Mouse (Mus musculus) CD4-positive helper T cell, adult 2 months (primary cell): ENCODE results near the gene Trim2.

Experiments used
- DNase-seq: peaks from one replicate; pipeline ENCODE4 v3.0.0-alpha.2; 2012; ENCODE audit warnings: low read depth, missing footprints, low spot score

Gene Trim2

DNA sequence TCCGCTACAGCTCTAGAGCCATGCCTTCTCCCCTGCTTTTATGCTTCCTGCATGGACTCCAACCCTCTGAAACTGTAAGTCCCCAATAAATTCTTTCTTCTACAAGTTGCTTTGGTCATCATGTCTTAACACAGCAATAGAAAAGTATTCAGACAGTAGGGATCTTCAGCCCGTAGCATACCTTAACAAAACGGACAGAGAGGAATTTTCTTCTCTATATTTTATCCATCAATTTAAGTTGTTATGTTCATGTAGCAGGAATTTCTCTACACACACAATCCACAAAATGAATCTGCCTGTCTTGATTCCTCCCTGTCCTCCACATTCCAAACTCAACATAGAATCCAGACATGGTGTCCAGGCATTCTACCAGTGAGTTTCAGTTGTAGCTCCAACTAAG, at the start of gene Trim2:
Gene Trim2 (minus strand): TSS at position 101 of the 400 bp plus-strand sequence.
- DNase-seq = no peak

DNA sequence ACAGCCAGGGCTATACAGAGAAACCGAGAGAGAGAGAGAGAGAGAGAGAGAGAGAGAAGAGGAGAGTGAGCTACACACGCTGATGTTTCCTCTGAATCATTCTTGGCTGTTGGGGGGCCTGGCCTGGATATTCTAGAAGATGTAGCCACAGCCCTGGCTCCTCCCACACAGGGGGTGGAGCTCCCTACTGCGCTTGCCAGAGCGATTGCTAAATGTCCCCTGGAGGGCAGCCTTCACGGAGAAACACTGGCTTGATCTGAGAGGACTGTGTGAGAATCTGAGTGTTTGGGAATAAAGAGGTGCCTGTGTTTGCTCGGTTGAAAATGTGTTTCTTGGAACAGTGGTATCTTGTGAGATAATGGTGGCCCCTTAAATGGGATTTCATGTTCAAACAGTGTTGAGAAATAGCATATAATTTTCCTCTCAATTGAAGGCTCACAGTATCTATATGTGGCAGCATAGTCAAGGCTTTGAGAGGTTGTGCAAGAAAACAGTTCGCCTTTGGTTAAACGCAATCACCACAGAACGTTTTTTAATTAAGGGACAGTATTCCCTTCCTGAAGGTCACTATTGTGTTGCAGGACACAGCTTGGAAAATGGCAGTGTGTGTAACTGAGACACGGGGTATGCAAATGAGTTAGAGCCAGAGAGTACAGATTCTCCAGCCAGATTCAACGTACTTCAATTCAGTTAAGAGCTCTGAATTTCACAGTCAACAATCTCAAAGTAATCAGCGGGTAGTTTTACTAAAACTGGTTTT, 49.4 kb upstream of the Trim2 start:
- DNase-seq = peak; percentile 17

DNA sequence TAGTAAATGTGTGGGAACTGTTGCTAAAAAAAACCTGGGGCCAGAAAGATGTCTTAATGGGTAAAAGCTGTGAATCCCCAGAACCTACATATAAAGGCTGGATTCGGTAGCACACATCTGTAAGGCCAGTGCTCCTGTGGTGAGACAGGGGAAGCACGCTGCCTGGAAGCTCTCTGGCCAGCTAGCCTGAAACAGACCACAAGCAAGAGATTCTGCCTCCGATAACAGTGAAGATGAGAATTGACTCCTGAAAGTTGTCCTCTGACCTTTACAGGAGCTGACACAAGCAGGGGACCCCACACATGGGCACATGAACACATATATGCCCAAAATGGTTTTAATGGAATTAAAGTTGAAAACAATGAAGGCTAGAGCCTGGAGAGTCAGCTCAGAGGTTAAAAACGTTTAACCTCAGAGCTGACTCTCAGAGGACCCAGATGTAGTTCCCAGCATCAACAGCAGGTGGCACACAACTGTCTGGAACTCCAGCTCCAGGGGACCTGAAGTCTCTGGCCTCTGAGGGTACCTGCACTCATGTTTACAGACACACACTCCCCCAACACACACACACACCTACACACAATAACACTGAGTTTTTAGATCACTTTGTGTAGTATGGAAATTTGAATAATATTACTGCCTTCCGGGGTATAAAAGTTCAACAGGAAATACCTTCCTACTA, 45.8 kb upstream of the Trim2 start:
- peak; percentile 61 for DNase-seq

DNA sequence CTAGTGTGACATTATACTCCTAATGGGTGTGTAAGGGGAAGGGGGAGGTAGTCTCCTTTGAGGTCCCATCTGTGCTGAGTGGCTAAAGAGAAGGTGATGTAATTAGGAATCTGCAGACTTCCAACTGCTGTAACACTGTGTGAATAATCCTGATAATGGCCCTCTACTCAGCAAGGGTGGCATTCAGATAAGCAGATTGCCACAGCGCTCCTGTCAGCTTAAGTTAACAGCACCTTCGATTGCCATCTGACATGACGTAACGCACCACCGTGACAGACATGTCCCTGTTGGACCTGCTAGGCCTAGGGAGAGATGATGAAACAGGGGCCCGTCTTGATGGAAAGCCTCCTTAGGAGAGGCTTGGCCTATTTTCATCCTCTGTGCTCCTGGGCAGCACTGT, 43.6 kb upstream of the Trim2 start:
- no peak for DNase-seq

DNA sequence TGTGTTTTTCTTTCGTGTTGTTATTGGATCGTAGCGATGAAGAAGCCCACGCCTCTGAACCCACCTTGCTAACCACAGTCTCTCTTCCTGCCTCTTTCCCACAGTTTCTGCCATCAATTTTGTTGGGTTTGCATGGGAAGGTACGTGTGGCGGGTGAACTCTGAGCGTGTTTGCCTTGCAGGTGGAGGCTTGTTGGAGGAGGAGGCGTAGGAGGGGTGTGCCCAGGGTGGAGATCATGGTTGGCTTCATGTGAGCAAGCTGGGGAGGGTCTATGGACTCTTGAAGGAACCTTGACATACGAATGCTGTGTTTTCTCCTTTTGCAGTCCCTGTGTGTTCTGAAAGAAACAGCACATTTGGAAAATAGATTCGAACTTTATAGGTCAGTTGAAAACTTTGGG, 43.1 kb upstream of the Trim2 start:
- no peak for DNase-seq

DNA sequence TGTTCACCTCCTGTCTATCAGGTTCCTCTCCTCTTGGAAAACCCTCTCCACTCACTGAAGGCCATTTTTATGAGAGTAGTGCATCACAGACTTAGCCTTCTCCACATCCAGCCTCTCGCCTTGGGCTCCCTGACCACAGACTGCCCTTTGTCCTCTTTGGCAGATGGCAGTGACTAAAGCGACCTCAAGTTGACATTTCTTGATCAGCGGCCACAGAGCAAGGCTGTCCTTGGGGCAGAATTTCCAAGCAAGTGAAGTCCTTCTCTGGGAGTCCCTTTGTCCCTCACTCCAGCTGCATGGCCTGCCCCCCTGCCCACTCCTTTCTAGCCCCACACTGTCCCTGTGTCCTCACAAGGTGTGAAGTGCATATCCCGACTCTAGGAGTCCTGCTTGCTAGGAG, 40.7 kb upstream of the Trim2 start:
- DNase-seq = no peak

DNA sequence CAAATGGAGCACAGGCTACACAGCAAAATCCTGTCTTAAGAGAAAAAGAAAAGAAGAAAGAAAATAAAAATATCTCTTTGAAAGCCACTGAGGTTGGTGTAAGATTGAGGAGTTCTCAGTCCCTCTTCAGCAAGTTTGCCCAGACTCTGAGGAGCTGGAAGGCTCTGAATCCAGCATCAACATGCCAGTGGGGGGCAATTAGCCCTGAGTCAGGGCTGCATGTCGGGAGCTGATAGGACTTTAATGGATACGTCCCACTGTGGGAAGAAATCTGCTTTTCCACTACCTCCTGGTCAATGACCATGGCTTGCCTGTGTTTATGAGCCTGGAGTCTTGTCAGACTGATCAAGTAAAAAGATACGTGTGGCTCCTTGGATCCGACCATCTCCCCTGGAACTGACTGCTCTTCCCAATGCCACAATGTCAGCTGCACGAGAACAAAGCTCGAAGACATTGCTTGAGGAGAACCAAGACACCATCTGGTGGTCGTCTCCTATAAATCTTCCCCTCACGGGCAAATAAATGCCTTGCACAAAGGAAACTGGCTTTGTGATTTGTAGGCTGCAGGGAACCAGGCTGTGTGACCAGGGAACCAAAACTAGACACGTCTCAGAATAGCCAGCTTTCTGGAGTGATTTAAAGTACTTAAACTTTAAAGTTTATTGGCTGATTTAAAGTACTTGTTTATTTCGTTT, 39.9 kb upstream of the Trim2 start:
- no peak for DNase-seq

DNA sequence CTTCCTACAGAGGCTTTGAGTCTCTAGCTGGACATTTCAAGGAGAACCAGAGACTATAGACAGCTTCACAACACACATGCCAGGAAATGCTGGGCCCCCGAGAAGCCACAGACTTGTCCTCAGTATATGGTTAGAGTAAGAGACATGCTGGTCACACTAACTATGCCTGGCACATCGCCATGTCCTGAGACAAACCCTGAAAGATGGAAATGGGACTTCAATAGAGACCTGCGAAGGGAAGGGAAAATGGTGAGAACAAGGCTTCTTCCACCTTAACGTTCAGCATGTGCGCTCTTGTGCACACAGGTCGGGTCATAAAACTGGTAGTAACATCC, 38.9 kb upstream of the Trim2 start:
- no peak for DNase-seq

DNA sequence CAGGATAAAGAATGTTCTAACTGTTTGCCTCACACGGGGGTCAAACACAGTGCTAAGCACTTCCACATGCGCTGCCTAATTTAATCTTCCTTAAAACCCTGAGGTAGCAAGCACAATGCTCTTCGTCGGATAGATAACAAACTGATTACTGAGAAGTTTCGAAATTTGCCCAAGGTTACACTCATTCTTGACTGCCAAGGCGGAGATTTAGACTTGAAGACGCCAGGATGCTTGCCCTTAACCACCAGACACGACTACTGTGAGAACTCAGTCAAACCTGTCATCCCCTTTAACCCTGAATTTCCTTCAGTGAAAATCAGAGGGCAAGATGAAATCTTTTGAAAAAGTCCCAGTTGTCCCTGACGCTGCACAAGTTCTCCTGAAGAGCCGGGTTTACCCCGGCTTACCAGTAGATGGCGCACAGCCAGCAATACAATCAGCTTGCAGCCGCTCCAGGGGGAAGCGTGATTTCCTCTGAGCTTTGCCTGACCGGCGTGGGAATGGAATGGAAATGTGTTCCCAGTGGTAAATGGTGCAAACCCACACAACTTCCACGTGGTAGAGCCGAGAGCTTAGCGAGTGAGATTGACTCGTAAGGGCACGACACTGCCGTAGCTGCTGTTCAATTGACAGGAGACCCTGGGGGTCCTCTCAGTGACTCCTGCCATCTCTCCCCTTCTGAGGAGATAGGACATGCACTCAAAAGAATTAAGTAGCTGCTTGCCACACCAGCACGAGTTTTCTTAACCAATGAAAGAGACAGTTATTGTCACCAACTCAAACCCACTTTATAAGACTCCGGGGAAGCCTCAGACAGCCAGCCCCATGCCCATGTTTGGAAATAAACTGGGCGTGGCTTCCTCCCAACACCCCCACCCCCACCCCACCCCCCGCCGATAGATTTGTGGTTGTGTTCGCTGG, 38.3 kb upstream of the Trim2 start:
- DNase-seq = peak; percentile 79

DNA sequence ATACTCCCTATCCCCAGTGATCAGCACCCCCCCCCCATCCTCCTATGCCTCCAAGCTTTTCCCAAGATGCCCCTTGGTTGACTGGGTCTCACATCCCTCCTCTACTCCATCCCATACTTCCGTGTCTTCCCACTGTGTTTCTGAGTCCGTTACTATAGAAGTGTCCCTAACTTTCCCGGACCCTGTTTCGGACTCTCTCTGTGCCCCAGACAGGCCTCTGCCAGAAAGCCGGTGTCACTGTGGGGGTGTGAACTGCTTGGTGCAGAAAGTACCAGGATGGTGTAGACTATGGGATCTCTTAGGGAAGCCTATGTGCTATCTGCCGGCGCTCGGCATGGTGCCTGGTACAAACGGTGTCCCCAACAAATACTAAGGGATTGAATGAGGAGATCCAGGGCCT, 36.4 kb upstream of the Trim2 start:
- no peak for DNase-seq

DNA sequence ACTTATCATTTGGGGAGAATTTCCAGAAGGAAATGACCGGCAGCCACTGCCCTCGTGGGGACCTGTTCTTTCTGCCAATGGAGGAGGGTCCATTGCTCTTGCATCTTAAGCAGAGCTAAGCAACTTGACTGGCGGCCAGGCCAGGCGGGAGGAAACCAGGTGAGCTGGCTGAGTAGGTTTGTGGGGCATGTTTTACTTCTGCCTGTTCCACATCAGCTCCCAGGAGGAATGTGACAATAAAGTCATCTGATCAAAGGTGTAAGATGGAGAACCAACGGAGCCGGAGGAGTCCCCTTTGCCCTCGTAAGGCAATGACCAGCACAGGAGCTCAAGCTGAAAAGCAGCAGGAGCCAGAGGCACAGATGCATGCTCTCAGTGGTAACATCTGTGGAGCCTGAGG, 35.1 kb upstream of the Trim2 start:
- no peak for DNase-seq

DNA sequence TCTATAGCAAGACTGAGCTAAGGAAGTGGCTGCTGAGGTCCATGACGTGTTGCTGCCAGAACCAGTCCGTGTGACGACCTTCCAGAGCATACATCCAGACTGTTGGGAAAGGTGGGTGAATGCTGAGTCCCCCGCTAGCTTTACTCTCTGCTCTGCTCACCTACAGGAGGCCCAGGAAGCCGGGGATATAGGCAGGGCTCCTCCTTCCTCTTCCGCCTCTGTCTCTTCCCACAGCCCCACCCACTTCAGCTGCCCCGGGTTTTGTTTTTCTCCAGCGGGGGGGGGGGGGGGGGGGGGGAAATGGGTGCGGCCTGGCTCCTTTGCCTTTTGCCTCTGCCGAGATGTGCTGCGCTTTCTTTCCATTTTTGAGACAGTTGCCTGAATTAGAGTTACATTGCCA, 30.9 kb upstream of the Trim2 start:
- peak; percentile 80 for DNase-seq

DNA sequence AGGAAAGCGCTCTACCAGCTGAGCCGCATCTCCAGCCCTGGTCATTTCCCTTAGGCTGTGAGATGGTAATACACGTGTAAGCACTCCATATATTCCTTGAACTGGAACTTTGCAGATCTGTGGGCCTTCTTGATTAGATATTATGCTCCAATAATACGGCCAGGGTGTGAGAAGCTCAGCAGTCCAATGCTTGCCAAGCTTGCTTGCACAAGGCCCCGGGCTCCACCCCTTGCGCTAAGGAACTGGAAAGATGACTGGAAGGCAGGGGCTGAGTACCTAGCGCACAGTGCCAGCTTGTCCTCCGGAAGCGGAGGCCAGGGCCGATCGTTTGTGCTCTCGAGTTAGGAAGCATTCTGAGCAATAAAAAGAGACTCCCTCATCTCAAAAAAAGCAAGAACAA, 29.7 kb upstream of the Trim2 start:
- DNase-seq = no peak

DNA sequence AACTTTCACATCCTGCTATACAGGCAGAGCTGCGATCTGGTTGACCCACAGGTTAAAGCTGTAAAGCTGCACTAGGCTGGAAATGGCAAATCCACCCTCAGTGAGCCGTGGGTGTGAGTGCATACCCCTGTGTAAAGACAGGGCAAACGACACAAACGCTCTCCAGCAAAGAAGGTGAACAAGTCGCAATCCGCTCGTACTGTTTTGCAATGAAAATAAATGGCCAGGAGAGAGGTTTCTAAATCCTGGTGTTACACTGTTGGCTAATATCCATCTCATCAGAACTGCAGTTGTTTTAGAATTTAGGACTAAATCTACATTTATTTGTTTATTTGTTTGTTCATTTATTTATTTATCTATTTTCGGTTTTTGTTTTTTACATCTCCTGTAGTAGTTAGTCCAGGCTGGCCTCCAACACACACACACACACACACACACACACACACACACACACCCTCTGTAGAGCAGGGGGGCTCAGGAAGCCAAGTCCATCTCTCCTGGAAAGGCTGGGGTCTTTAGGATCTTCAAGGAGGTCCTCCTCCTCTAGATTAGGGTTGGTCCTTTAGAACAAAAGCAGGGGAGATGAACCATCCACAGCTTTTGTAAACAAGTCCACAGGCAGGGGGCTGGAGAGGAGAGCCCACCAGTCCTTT, 28.9 kb upstream of the Trim2 start:
- DNase-seq = no peak

DNA sequence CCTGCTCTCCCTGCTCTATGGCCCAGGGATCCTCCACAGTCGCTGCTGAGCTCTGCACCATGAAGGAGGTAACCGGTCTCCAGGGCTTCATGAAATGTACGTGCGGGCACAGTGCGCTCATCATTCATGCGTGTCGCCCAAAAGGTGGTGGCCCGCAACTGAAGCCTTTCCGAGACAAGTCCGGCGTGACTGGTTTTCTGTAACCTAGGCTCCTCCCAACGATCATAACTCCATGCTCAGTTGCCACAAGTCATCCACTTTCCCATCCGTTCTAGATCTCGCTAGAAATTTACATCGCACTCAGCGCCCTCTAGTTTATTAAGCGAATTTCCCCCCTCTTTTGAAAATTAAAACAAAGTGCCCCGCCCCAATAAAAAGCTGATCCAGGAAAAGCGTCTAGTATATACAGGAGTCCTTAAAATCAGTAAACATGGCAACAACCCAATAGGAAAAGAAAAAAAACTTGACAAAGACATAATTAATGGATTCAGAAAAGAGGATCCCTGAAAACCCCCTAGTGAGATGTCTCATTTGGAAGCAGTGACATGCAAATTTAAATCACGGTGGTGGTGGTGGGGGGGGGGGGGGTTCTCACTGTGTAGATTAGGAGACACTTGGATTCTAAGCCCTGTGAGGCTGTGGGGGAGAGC, 28.2 kb upstream of the Trim2 start:
- DNase-seq = peak; percentile 27

DNA sequence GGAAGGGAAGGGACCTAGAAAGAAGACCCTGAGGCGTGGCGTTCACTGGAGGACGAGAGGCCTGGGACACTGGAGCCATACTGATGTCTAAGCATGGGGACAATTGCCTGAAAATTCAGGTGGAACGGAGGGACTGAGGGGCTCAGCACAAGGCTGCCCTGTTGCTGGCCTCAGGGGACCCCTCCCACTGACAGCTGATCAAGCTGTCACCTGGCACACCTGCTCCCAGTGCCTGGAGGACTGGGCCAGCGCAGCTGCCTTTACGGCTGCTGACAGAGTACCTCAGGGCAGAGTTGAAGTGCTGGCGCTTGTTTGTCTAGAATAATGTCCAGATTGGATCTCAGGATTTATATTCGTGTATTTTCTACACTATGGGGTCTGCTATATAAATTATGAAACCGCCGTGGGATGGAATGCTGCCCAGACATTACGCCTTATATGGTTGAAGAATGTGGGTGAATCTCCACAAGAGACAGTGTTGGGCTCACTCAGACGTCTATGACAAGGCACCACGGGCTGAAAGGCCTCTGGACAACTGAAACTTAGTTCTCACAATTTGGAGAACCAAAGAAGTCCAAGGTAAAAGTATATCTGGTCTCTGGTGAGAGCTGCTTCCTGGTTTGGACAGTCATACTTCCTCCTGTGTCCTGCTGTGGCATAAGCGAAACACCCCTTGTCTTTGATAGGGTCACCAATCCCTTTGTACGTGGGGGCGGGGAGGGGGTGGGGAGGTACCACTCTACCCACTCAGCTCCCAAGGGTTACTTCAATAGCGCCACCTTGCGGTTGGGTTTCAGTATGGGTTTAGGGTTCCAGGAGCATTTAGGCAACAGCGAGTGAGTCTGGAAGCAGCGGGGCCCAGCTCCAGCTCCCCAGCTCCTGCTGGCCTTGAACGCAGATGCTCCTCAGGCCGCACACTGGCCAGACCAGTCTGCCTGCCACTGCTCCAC, 27.0 kb upstream of the Trim2 start:
- DNase-seq = peak; percentile 60

DNA sequence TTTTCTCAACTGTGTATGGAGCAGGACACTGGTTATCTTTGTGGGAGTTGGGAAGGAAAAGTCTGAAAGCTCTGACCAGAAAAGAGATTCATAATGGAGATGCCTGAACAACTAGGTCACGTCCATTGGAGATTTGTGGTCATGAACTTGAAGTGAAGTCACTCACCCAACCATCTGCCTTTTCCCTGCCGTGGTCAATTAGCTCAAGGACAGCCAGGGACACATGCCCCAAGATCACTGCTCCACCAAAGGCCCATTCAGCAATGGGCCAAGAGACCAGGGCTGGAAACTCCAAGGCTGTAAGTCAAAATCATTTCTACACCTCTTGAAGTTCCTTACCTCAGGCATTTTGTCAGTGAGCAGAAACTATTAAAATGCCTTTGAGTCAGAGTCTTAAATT, 23.5 kb upstream of the Trim2 start:
- no peak for DNase-seq

DNA sequence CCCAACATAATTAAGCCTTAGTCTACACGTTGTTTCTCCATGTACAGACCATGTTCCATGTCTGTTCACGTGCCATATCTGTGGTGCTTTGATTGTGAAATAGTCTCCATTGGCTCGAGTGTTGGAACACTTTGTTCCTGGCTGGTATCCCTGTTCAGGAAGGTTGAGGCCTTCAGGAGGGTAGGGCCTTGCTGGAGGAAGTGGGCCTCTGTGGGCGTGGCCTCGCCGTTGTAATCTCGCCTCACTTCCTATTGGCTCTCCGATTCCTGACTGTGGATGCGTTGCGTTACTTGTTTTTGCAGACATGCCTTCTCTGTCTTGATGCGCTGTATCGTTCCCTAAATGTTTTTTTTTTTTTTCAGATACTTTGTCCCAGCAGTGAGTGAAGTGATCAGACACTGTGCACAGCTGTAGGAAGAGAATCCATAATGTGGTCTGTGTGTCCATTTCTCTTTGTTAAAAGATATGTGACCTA, 18.3 kb upstream of the Trim2 start:
- DNase-seq = no peak

DNA sequence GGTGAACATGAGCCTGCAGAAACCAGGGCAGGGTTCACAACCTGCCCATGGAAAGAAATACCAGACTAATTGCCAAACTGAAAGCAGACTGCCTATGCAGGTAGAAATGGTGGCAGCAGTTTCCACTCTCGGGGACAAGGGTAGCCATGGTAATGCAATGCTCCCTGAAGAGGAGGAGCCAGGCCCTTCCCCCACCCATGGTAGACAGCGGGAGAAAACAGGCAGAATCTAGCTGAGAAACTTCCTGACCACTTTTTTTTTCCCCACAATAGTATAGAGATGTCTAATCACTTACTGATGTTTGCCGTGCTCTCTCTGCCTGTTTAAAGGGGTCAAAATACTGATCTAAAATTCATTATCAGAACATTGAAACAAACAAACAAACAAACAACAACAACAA, 17.8 kb upstream of the Trim2 start:
- peak; percentile 31 for DNase-seq

DNA sequence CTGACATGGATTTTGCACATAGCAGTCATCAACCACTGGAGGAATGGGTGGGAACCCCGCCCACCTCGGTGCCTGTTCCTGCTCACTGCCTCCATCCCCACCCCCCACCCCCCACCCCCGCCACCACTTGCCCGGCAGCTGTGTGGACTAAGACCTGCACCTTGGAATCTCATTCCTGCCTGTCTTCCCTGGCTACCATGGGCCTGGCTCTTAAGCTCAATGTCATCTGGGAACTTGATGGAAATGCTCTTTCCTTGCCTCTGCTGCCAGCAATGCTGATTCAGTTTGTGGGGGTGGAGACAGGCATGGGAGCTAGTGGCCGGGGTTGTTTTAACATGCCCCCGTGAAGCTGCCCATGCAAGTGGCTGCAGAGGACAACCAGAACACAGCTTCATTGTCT, 17.3 kb upstream of the Trim2 start:
- DNase-seq = no peak
